Mouse (Mus musculus) lung, embryonic 14.5 days (tissue): ENCODE results near the gene Dnajc24. TPM values are rescaled to one million over a fixed set of nuclear protein-coding genes. Genes with fewer than 3 reads are reported as not detected.
A peak's percentile ranks its signal among the peaks of the same experiment; 100 is the strongest.

Source experiments
- ATAC-seq: fragments of 200-750 bp; cut with Nextera tagmentation; 2 replicates; pipeline ENCODE4 v1.8.0; 2017; ENCODE audit warnings: mild to moderate bottlenecking, moderate TSS enrichment, moderate library complexity; ENCODE audit not compliant: insufficient read depth
- DNase-seq: peaks from one replicate; pipeline ENCODE4 v3.0.0-alpha.2; 2015
- H3K27ac ChIP-seq: fragments of 300-500 bp; sonication (generic); 2 replicates; pipeline ENCODE4 v1.5.1; 2014; ENCODE audit warnings: low read depth, mild to moderate bottlenecking, moderate library complexity
- H3K27me3 ChIP-seq: fragments of 300-500 bp; sonication (generic); 2 replicates; pipeline ENCODE4 v1.6.1; 2014; ENCODE audit warnings: low read length, control low read depth; ENCODE audit not compliant: insufficient read depth
- H3K36me3 ChIP-seq: fragments of 300-500 bp; sonication (generic); 2 replicates; pipeline ENCODE4 v1.6.1; 2014; ENCODE audit warnings: control low read depth; ENCODE audit not compliant: insufficient read depth
- H3K4me1 ChIP-seq: fragments of 300-500 bp; sonication (generic); 2 replicates; pipeline ENCODE4 v1.6.1; 2014; ENCODE audit warnings: antibody characterized with exemption, control low read depth; ENCODE audit not compliant: insufficient read depth
- H3K4me2 ChIP-seq: fragments of 300-500 bp; sonication (generic); 2 replicates; pipeline ENCODE4 v1.6.1; 2014; ENCODE audit warnings: mild to moderate bottlenecking
- H3K4me3 ChIP-seq: fragments of 300-500 bp; sonication (generic); 2 replicates; pipeline ENCODE4 v1.5.1; 2014; ENCODE audit warnings: low read depth, low read length
- H3K9ac ChIP-seq: fragments of 300-500 bp; sonication (generic); 2 replicates; pipeline ENCODE4 v1.6.1; 2014
- H3K9me3 ChIP-seq: fragments of 300-500 bp; sonication (generic); 2 replicates; pipeline ENCODE4 v1.6.1; 2016; ENCODE audit warnings: low read depth, low read length, control low read depth
- CTCF ChIP-seq: IDR thresholded peaks from 2 replicates; pipeline ENCODE4 v1.5.1; 2016; ENCODE audit warnings: antibody characterized with exemption, low read depth
- WGBS: fragments of 180-500 bp; shearing (Covaris S2); extraction: QIAGEN DNeasy Blood & Tissue Kit; methylation state at CpG from one replicate; pipeline ENCODE4 v1.1.7; 2014; 5-methylcytosine and 5-hydroxymethylcytosine counted together
- polyA plus RNA-seq: library from polyadenylated mRNA; unstranded; fragments of >200 nt; fragmentation: Nextera tagmentation; extraction: Ambion mirVana; gene quantifications from 2 replicates; pipeline ENCODE4 v1.2.1, GENCODE M21; 2014

Dnajc24 gene
- polyA plus RNA-seq, 1 experiment from 2014 or later: 38.1 TPM

DNA sequence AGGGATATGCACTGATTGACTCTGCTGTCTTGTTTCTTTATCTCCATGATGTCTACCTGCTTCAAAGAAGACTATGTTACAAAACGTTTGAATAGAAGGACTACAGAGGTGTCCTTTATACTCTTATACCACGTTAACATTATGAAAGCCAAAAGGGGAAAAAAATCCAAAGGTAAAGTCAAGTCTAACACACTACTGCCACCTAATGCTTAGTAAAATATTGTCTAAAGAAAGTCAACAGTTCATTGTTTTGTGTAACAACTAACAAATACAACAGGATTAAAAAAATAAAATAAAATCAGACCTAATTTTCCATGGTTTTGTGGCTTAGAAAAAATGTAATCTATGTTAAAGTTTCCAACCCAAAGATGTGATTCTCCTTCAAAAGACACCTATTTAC lies 15.3 kb downstream of the Dnajc24 start:
- TF ChIP-seq CTCF: no peak
- no peak overlapping the region for H3K9ac ChIP-seq
- H3K4me2 ChIP-seq: no peak overlapping the region
- WGBS: 33% methylated on average over 2 of the region's 2 CpGs
- H3K27me3 ChIP-seq: no peaks in the 10 kb centered on the region
- H3K4me3 ChIP-seq: no peak overlapping the region
- no peak for ATAC-seq
- no peak for DNase-seq
- H3K36me3 ChIP-seq: no peaks in the 10 kb centered on the region
- no peaks in the 10 kb centered on the region; the same call in 1 of the 2 replicates for H3K9me3 ChIP-seq
- H3K4me1 ChIP-seq: no peaks in the 10 kb centered on the region
- no peak overlapping the region for H3K27ac ChIP-seq

DNA sequence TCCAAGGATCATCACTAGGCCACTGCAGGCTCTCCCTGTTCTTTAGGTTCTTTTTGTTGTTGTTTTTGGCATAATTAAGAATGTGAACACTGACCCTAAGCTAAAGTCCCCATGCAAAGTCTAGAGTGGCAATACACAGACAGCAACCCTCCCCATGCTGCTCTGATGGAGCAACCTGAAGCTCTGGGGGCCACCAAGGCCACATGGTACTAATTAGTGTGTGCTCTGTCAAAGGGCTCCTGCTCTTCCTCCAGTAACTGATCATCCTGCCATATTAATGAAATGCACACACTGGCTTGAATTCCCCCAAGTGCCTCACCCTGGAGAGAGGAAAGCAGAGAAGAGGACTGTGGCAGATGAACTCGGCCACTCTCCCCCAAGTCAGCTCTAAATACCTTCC lies 16.2 kb downstream of the Dnajc24 start:
- H3K4me3 ChIP-seq: no peak overlapping the region
- no peak for DNase-seq
- no peaks in the 10 kb centered on the region; the same call in 1 of the 2 replicates for H3K9me3 ChIP-seq
- H3K27ac ChIP-seq: no peak overlapping the region
- no peak overlapping the region for H3K4me2 ChIP-seq
- H3K36me3 ChIP-seq: no peaks in the 10 kb centered on the region
- no peaks in the 10 kb centered on the region for H3K4me1 ChIP-seq
- ATAC-seq: no peak
- H3K27me3 ChIP-seq: no peaks in the 10 kb centered on the region
- 44% methylated on average over 1 of the region's 1 CpGs for WGBS
- TF ChIP-seq CTCF: no peak
- no peak overlapping the region for H3K9ac ChIP-seq

DNA sequence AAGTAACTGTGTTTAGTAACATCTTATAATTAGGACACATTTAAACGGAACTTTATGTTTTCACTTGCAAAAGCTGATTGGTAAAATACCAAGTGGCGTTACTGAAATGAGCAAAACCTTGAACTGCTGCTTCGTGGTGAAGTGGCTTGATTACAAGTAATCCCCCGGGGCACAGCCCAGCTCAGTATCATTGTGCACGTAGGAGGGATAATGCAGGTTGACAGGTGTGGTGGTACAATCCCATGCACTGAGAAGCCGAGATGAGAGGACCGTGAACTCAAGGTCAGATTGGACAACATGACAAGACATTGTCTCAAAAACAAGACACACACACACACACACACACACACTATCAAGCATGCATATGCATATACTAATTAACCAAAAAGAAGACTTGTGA lies 18.1 kb downstream of the Dnajc24 start:
- Histone ChIP-seq H3K36me3 (no peaks in the 10 kb centered on the region), H3K4me1 (no peaks in the 10 kb centered on the region), H3K9me3 (no peaks in the 10 kb centered on the region; the same call in 1 of the 2 replicates), H3K4me3 (no peak overlapping the region), H3K27me3 (no peaks in the 10 kb centered on the region), H3K9ac (no peak overlapping the region), H3K27ac (no peak overlapping the region), H3K4me2 (no peak overlapping the region)
- no peak for TF ChIP-seq CTCF
- no peak for ATAC-seq
- no peak for DNase-seq
- 89% methylated on average over 7 of the region's 7 CpGs for WGBS

DNA sequence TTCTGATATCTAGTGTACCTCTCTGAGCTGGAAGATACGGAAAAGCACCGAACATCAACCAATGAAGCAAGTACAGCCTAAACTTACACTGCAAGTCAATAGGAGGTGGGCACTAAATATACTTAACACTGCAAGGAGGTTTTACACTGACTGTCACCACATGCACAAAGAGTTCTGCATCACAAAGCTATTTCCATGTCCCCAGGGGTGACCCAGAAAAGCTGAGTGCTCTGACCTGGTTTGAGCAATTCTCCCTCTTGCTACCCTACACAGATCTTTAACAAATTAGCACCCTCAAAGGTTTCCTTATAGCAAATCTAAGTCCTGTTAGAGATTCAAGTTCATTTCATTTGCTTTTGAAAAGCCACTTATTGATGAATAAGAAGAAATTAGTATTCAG lies 25.3 kb downstream of the Dnajc24 start:
- DNase-seq (no peak), ATAC-seq (no peak)
- H3K4me3 ChIP-seq: no peak overlapping the region
- no peak for TF ChIP-seq CTCF
- H3K27ac ChIP-seq: no peak overlapping the region
- no peak overlapping the region for H3K9ac ChIP-seq
- no peaks in the 10 kb centered on the region for H3K9me3 ChIP-seq
- WGBS: 98% methylated on average over 2 of the region's 2 CpGs
- H3K36me3 ChIP-seq: no peaks in the 10 kb centered on the region
- H3K27me3 ChIP-seq: no peaks in the 10 kb centered on the region
- no peak overlapping the region for H3K4me2 ChIP-seq
- no peaks in the 10 kb centered on the region for H3K4me1 ChIP-seq

DNA sequence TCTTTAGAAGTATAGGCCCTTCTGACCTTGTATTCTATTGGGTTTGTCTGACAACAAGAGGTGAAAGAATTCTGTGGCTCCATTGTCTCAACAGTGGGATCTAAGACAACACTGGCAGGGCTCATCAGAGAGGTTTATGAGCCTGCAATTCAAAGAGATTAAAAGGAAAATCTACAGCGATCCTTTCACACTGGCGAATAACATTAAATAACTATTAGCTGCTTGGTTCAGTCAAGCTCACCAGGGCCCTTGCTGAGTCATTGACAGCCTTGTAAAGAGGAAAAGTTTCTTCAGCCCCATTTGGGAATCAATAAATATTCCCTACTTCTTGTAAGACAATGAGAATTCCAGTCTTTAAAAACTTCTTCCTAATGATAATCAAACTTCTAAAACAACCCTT lies 29.4 kb downstream of the Dnajc24 start:
- no peak overlapping the region for H3K4me2 ChIP-seq
- no peaks in the 10 kb centered on the region for H3K27me3 ChIP-seq
- ATAC-seq: no peak
- no peak overlapping the region for H3K9ac ChIP-seq
- no peak overlapping the region for H3K27ac ChIP-seq
- TF ChIP-seq CTCF: no peak
- peaks cover 11% of the 10 kb centered on the region for H3K36me3 ChIP-seq
- no peak overlapping the region for H3K4me3 ChIP-seq
- H3K9me3 ChIP-seq: no peaks in the 10 kb centered on the region
- 40% methylated on average over 2 of the region's 2 CpGs for WGBS
- DNase-seq: no peak
- no peaks in the 10 kb centered on the region for H3K4me1 ChIP-seq

DNA sequence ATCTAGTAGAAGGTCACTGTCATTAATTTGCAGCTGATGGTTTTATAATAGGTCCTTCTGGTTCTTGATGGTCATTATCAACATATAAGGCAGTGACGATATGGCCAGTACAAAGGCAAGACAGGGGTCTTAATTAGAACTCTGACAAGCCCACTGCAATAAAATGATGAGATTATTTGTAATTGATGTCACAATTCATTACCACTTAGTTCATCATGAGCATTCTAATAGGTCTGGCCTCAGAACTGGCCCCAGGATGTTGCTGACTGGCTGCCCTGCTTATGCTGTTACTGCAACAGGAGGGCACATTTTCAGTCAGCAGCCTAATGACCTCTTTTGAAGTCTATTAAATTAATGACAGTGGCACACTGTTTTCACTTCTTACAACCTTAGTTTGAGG lies 39.9 kb downstream of the Dnajc24 start:
- Histone ChIP-seq H3K9me3 (no peaks in the 10 kb centered on the region), H3K27me3 (no peaks in the 10 kb centered on the region), H3K36me3 (peaks cover 10% of the 10 kb centered on the region; the same call in 1 of the 2 replicates), H3K4me3 (no peak overlapping the region), H3K27ac (no peak overlapping the region), H3K4me1 (no peaks in the 10 kb centered on the region), H3K4me2 (no peak overlapping the region), H3K9ac (no peak overlapping the region)
- 94% methylated on average over 1 of the region's 1 CpGs for WGBS
- no peak for ATAC-seq
- DNase-seq: no peak
- TF ChIP-seq CTCF: no peak

DNA sequence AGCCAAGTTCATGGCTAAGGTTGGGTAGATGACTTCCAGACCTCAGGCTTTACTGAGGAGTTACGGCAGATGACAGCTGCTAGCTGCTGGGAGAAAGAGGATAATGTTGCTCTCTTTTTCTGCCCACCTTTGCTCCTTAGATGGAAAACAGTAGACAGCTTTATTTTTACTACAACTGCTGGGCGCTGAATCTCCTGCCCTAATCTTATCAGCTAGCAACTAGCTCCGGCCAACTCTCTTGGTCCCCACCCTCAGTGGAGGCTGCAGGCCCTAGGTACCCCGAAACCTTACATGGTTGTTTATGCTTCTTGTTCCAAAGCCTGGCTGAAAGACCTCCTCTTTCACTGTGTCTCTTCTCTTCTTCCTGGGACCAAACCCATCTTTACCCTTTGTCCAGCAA lies 49.5 kb downstream of the Dnajc24 start:
- H3K27ac ChIP-seq: no peak overlapping the region
- no peak for TF ChIP-seq CTCF
- no peaks in the 10 kb centered on the region for H3K4me1 ChIP-seq
- H3K4me2 ChIP-seq: no peak overlapping the region
- 74% methylated on average over 4 of the region's 4 CpGs for WGBS
- DNase-seq: no peak
- H3K9me3 ChIP-seq: no peaks in the 10 kb centered on the region
- ATAC-seq: no peak
- H3K4me3 ChIP-seq: no peak overlapping the region
- no peaks in the 10 kb centered on the region for H3K27me3 ChIP-seq
- H3K9ac ChIP-seq: no peak overlapping the region
- no peaks in the 10 kb centered on the region for H3K36me3 ChIP-seq

DNA sequence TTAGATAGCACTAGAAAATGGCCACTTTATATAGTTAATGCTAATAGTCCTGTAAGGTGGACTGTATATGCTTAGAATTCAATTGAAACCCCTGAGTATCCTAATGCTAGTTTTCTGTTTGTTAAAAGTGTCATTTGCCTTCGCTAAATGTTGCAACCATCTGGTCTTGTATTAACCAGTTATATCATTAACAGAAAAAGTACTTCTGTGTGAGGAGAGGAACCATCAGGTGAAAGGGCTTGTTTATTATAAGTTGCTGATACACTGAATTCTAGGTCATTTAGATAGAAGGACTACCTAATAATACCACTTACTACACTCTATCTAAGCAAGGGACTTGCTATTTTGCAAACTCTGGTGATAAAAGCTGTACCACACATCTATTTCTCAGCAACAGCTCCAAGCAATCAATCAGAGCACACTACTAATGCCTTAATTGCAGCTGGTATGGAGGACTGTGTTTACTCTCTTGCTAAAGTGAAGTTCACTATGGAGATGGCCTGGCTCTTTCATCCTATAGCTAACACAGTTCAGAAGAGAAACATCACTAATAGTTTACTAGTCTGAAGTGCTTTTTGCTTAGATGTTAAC lies 51.9 kb downstream of the Dnajc24 start:
- peak; percentile 17 for DNase-seq

More for the DNA sequence above, 51.9 kb downstream of the Dnajc24 start:
- no peak for TF ChIP-seq CTCF
- Histone ChIP-seq H3K4me3 (no peak overlapping the region), H3K9me3 (no peaks in the 10 kb centered on the region), H3K36me3 (no peaks in the 10 kb centered on the region), H3K4me2 (no peak overlapping the region), H3K27me3 (no peaks in the 10 kb centered on the region), H3K4me1 (no peaks in the 10 kb centered on the region), H3K27ac (no peak overlapping the region), H3K9ac (no peak overlapping the region)
- 71% methylated on average over 1 of the region's 1 CpGs for WGBS
- ATAC-seq: peak; percentile 24; the same call in 1 of the 2 replicates
